Mouse (Mus musculus) T-helper 17 cell (primary cell): ENCODE measurements at regions not wholly inside any gene's neighbourhood (a gene's known extent, or its start where the extent isn't known, plus 50 kb on each side); places are given as distances from the start of the nearest gene placed in this dataset.
"Not testable (repeated sequence)": the region's sequence is repeated elsewhere in the genome, so short reads cannot be mapped to it uniquely, and the experiment has no call there.

Experiments
- in situ Hi-C, 2 experiments: fragments of 300-600 bp; cut with MboI, MseI; formaldehyde crosslinking; loops; 1 replicate in 1 of 2; 2 replicates in 1 of 2; pipeline ENCODE4 v1.15.1; 2025; ENCODE audit warnings: high pct_unique_total_duplicates in 2 of 2

GRCm38 (mm10) chr10:51397016-51397415 is 83.4 kb upstream of the Gm49339 start:
- in situ Hi-C loops = not testable (repeated sequence)

- in situ Hi-C loops = loop anchor here (25.0 kb wide), 2 partner anchors 518 to 693 kb away; partner anchors contain the start of gene Sim1 (in 1 of the 2)
Observed at GRCm38 (mm10) chr10:51405141-51405540, 75.3 kb upstream of the Gm49339 start.

- in situ Hi-C loops = loop anchor here (5.0 to 25.0 kb wide), 3 partner anchors 505 to 700 kb away; partner anchors contain the start of gene Sim1 (in 1 of the 2)
Observed at GRCm38 (mm10) chr10:51412795-51413194, 67.6 kb upstream of the Gm49339 start.

GRCm38 (mm10) chr10:51414512-51414911 is 65.9 kb upstream of the Gm49339 start:
- in situ Hi-C loops = loop anchor here (5.0 to 25.0 kb wide), 3 partner anchors 507 to 702 kb away; partner anchors contain the start of gene Sim1 (in 1 of the 2)

GRCm38 (mm10) chr10:51416723-51417122 is 63.7 kb upstream of the Gm49339 start:
- in situ Hi-C loops = loop anchor here (25.0 kb wide), 2 partner anchors 529 to 704 kb away; partner anchors contain the start of gene Sim1 (in 1 of the 2)

GRCm38 (mm10) chr10:51417221-51417911 is 63.0 kb upstream of the Gm49339 start:
- in situ Hi-C loops = loop anchor here (25.0 kb wide), 2 partner anchors 530 to 705 kb away; partner anchors contain the start of gene Sim1 (in 1 of the 2)

GRCm38 (mm10) chr10:51418550-51418949 is 61.9 kb upstream of the Gm49339 start:
- in situ Hi-C loops = loop anchor here (25.0 kb wide), 2 partner anchors 531 to 706 kb away; partner anchors contain the start of gene Sim1 (in 1 of the 2)

- in situ Hi-C loops = loop anchor here (25.0 kb wide), 2 partner anchors 535 to 710 kb away; partner anchors contain the start of gene Sim1 (in 1 of the 2)
Observed at GRCm38 (mm10) chr10:51422501-51422900, 57.9 kb upstream of the Gm49339 start.
